Mouse (Mus musculus): ENCODE results near the gene Mtfp1. TPM values are rescaled to one million over a fixed set of nuclear protein-coding genes. Genes with fewer than 3 reads are reported as not detected.
"Not testable (repeated sequence)": the region's sequence is repeated elsewhere in the genome, so short reads cannot be mapped to it uniquely, and the experiment has no call there.

The Mtfp1 gene
- total RNA-seq, 4 experiments from 2014 or later: 128 to 167 (median 148) TPM

DNA sequence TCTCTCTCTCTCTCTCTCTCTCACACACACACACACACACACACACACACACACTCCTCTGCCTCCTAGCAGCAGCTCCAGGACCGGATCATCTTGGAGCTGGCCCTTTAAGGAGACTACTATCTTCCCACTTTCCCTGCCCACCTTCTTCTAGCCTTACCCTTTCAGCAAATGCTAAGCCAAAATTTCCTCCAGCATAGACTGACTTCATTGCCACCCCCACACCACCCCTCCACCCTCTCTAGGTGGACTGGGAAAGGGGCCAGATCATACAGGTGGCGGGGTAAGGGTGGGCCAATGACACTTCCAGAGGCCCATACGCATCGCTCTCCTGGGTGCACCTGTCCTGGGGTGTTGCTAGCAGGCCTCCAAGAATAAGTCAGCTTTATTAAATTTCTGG, 20.2 kb upstream of the Mtfp1 start:
- DNase-seq (ENCODE audit: low spot score): no peak

DNA sequence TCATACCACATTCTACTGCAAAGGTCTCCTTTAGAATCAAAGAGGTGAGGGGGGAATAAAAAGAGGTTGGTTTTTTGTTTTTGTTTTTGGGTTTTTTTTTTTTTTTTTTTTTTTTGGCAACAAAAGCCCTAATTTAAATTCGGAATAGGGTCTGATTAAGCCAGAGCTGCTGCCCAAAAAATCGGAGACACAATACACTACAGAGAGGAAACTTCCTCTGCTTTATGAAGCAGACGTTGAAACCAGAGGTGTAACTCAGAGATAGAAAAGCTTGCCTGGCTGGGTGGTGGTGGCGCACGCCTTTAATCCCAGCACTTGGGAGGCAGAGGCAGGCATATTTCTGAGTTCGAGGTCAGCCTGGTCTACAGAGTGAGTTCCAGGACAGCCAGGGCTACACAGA, 19.3 kb upstream of the Mtfp1 start:
- not testable (repeated sequence) for DNase-seq (ENCODE audit: low spot score)

DNA sequence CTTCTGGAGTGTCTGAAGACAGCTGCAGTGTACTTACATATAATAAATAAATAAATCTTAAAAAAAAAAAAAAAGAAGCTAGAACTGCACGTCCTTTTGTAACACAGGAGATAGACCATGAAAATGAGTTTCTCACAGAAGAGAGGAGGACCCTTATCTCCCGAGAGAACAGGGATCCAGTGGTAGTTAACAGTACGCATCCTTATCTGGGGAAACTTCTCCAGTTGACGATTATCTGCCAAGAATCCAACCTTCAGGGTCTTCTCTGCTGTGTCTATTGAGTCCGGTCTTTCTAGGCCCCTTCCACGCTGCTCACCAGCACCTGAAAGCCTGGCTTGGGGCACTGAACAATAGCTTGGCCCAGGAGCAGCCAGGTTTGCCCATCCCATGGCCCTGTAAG, 18.7 kb upstream of the Mtfp1 start:
- DNase-seq (ENCODE audit: low spot score): no peak

DNA sequence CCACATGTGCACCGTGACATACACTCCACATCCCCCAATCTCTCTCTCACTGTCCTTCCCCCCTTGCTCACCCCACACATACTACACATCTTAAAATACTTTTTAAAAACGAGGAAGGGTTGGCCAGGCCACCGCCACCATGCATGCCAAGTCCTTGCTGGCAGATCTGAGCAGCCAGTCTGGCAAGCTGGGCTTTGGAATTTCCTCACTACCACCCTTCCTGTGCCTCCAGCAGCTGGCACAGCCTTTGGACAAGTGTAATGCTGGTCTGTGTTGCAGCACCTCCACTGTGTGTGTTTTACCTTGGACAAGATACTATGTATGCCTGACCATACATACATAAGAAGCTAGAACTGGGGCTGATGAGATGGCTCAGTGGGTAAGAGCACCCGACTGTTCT, 18.3 kb upstream of the Mtfp1 start:
- no peak for DNase-seq (ENCODE audit: low spot score)

DNA sequence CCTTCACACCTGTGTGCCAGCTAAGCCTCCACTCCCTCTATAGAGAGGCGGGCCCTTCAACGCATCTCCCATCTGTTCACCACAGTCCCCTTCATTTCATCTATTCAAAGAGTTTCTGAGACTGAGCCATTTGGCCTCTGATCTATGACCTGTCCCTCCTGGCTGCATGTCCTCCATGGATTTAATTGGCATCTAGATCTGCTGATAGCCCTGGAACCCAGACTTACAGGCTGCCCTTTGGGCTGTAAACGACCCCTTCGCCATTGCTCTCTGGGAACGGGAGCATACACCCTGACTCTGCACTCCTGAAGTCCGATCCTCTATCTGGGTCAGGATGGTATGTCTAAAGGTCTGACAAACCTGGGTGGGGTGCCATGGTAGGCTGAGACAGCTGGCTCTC, 17.6 kb upstream of the Mtfp1 start:
- DNase-seq (ENCODE audit: low spot score): no peak

DNA sequence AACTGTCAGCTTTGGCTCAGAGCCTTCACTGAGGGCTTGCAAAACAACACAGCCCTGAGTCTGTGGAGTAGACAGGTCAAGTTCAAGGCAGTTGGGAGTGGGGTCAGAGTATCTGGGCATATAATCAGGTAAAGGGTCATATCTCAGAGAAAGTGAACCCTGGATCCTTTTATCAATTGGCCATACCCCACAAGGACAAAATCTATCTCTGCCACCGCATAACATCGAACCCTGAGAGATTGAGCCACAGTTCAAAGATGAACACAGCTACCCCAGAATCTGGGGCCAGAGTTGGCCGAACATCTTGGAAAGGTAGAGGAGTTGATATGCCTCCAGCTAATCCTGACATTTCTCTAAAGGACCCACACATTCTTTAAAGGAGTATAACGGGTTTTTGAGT, 16.8 kb upstream of the Mtfp1 start:
- no peak for DNase-seq (ENCODE audit: low spot score)

DNA sequence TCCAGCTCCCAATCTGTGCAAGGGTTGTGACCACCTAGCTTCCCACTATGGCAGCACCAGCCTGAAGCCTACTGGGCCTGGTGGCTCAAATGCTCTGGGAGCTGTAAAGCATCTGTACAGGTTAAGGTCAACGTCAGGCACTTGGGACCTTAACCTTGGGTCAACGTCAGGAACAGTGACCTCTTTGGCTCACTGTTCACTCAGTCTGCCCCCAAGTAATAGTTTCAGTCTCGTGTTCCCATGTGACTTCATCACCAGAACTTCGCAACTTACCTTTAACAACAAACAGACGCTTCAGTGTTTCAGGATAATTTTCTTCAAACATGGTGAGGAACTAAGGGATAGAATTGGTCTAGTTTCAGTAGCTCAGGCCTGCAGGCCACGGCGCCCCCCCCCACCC, 13.4 kb upstream of the Mtfp1 start:
- DNase-seq (ENCODE audit: low spot score): no peak

DNA sequence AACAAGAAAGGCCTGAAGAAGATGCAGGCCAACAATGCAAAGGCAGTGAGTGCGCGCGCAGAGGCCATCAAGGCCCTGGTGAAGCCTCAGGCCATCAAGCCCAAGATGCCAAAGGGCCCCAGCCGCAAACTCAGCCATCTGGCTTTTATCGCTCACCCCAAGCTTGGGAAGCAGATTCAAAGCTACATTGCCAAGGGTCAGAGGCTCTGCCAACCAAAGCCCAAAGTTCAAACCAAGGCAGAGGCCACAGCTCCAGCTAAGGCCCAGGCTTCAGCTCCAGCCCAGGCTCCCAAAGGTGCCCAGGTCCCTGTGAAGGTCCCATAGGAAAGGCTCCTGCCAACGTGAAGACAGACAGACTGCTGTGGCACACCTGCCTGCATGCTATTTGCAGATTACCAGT, 12.7 kb upstream of the Mtfp1 start:
- not testable (repeated sequence) for DNase-seq (ENCODE audit: low spot score)

DNA sequence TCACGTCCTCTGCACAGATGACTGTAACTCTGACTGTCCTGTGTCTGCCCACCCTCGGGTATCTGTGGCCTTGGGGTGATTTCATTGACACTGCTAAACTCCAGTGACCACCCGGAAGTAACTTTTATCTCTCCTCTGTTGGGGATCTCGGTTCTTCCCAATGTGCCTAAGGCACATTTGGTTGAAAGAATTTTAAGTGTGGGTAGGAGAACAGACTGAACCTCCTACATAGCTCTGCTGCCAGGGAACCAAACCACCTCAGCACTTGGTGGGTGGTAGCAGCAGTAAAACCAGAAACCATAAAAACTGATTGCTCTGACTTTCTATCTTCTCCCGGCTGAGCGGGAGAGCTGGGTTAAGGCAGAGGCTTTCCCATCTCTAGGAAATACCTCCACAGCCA, 10.2 kb upstream of the Mtfp1 start:
- no peak for DNase-seq (ENCODE audit: low spot score)

DNA sequence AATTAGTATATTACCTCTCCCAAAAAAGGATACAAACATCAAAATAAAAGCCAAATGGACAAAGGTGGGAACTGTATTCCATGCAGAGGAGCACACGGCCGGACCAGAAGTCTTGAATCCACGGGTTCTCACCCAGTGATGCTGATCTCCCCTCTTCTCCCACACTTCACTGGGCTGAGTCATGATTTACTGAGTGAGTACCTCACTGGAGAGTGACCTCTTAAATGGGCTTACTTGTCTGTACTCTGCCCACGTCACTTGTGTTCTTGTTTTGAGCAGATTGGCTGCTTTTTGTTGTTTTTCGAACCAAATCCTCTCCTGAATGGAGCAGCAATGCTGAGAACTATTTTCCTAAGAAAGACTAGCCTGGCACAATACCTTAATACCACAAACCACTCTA, 9.7 kb upstream of the Mtfp1 start:
- DNase-seq (ENCODE audit: low spot score): no peak

DNA sequence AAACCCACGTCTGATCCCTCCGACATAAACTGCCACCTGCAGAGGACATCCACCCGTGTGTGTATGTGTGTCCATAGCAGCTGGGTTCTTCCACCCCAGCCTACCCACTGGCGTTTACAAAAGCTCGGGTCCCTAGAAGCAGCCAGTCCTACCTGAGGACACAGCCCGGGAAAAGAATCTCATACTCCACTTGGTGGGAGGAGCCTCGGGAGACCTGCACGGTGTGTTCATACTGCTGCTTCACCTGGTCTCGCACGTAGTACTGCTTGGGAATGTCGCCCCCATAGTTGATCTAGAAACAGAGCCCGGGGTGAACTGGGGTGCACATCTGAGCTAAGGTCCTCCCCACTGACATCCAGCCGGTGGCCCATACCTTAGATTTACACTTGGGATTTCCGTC, 8.3 kb upstream of the Mtfp1 start:
- no peak for DNase-seq (ENCODE audit: low spot score)

DNA sequence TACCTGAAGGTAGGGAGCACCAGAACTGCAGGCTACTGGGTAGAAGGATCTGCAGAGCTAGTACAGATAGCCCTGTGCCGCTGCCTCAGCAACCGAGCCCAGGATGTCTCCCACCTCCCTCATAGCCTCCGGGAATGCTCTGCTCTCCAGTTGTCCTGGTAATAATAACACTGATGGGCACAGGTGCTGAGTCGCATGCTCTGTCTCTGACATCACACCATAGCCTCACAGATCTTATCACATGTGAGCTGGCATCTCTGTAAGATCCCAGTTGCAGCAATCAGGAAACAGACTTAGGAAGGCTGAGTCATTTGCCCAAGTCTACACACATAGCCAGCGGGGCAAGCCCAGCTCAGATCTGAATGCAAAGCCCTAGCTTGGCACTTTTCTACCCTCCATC, 6.6 kb upstream of the Mtfp1 start:
- no peak for DNase-seq (ENCODE audit: low spot score)

DNA sequence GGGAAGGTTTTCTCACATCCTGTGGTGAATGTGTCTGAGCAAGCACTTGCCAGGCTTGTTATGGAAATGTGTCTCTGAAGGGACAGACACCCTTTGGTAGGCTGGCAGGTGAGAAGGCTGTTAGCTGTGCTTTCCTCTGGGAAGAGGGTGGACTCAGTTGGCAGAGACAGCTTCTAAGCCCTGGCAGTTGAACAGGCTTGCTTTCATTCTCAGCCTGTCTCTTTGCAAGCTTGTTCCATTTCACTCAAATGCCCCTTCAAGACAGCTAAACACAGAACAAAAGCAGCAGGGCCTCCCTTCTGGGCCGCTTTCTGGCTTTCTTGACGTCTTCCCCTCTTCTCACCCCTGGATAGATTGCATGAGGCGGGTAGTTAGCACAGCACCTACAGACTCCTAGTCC, 4.2 kb upstream of the Mtfp1 start:
- no peak for DNase-seq (ENCODE audit: low spot score)

DNA sequence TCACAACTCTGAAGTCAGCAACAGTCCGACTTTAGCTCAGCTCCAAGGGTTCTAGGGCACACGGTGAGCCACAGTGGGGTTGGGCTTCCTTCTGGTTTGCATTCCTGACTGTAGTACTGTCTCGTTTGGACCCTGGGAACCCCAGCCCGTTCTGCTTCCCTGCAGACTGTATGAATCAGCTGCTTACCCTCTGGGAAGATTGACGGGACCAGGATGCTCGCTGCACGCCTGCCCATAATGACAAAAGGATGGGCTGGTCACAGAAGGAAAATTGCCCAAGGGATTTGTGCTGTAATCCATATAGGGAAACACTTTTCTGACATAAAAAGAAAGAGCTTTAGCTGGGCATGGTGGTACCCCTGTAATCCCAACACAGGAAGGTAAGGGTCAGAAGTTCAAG, 3.6 kb upstream of the Mtfp1 start:
- no peak for DNase-seq (ENCODE audit: low spot score)

DNA sequence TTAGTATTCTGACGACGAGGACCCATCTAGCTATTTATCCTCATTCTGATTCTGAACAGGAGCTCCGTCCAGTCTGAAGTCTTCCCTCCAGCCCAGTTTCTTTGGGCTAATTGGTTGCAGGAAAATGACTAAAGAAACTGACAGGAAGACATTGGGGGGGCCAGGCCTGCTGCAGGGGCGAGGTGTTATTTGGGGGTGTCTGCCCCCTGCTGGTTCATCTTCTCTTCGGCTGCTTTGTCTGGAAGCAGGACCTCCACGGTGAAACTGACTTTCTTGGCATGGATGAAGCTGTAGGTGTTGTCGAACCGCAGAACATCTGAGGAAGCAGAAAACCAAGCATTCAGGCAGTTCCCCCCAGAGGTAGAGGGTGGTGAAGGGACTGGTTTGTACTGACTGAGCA, 2.9 kb upstream of the Mtfp1 start:
- no peak for DNase-seq (ENCODE audit: low spot score)

DNA sequence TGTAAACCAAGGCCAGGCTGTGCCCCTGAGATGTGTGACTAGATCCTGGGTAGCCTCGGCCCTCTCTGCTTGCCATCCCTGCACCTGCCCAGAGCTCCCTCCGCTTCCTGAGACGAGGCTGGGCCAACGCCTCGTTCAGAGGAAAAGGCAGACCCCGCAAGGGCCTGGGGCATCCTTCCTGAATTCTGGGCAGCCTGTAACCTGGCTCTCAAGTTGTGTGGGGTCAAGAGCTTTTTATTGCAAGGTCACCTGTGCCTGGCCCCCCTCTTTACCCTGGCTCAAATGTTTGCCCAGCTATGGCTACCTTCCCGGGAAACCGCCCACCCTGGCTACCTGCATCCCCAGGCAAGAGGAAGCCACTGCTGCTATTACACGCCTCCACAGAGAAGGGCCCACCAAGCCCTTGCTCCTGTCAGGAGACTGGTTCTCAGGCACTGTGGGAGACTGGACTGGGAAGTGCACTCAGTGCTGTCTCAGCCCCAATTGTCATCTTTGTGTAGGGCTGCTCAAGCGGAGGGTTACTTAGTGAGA, 1.9 kb upstream of the Mtfp1 start:
- peak; percentile 16 for DNase-seq (ENCODE audit: low spot score)

DNA sequence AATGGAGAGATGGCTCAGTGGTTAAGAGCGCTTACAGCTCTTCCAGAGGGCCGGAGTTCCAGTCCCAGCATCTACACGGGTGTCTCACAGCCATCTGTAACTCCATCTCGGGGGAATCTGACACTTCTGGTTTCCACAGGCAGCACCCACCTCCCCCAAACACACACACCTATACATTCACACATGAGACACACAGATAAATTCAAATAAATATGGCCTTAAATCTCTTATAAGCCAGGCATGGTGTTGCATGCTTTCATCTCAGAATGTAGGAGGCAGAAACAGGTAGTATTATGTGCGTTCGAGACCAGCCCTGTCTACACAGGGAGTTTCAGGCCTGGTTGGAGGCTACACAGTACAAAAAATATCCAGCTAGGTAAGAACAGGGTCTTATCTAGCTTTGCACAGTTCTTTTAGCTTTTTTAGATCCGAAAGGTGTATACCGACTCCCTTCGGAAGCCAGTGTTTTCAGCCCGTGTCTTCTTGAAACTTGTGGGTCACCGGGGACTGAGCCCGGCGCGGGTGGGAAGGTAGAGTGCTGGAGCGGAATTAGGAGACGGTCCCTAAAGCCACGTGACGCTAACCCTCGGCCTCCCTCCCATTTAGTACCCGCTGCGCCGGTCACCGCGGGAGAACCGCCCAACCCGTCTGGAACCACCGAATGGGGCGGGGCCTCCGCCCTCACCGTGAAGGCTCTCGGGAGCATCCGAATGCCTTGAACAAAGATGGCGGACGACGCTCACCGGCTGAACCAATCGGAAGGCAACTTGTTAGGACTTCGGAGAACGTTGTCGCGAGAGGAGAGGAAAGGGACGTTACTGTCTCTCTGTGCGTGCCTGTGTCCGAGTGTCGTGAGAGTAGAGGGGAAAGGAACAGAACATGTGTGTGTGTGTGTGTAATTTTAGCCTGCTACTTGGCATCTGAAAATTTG, 1.1 kb upstream of the Mtfp1 start:
- peak; percentile 99 for DNase-seq (ENCODE audit: low spot score)

DNA sequence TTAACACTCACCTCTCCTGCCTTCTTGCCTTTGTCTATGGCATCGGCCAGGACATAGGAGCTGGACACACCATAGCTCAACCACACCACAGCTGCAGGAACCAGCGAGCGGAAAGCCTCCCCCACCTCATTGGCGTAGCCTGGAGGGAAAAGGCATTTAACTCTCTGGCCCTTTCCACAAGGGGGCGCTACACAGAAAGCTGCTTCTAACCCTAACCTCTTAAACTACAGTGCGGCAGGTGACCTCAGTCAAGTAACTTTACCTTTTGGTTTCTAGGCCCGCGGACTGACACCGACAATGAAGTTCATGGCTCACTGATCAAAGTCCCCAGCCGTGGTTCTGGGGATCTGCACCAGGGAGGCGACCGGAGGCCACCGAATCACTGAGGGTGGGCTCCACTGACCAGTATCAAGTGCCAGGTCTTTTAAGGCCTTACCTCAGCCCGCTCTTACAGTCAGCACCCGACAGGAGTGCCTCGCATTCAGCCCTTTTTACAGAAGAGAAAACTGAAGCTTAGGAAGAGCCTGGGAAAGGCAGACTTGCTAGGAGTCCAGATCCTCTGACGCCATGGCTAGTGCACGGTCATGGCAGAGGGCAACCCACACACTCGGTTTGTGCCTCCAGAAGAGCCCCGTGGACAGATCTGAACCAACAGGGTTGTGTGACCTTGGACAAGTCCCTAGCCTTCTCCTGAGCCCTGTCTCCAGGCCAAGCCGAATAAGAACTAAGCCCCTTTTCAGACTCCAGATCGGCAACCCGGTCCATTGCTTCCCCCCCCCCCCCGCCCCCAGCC, 671 bp downstream of the Mtfp1 start:
- DNase-seq (ENCODE audit: low spot score): peak; percentile 48

DNA sequence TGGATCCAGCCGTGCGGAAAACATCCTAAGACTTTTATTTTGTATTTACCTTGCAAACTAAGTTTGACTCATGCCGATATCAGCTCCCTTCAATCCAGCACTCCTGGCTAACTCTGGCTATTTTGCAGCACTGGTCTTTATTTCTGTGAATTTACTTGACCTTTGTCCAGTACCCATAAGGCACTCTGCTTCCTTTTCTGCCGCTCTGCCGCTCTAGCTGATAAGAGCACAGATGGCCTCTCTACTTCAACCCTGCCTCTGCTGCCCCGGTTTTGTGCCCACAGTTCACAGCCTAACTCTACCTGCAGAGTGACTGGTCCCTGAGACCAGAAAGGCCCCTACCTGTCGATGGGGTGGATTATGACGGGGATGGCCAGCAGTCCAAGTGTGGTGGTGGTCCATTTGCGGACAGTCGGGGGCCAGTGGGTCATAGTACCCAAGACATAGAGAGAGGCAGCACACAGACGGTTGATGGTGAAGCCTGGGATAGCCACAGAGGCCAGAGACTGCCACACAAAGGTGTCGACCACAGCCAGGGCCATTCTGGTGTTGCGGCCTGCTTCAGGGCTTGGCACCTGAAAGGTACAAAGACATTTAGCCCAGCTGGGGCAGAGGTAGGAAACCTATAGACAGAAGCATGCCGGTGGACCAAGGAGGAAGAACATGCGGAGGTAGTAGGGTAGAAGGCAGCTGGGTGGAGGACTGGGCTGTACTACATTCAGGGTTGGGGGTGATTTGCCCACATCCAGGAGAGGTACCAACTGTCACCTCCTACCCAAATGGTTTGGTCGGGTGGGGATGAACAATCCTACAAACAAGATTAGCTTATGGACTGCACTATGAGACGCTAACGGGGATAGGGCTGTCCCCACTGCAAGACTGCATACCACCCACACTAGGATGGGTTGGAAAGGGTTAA, 1.5 kb downstream of the Mtfp1 start:
- no peak for DNase-seq (ENCODE audit: low spot score)

DNA sequence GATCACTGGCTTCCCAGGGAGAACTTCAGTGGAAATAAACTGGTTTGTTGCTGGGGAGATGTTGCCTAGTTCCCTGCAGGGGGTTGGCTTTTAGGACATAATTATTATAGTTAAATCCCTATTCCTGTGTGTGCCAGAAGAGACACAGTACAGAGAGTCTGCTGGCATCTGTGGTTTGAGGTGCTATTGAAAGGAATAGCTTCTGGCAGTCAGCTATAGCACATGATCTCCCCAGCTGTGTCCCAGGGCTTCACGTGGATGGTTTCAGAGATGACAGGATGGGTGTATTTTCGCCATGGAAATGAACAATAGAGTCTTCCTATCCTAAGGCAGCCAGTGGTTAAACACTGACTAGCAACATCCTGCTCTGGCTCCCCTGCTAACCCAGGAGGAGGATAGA, 8.0 kb downstream of the Mtfp1 start:
- no peak for DNase-seq (ENCODE audit: low spot score)

DNA sequence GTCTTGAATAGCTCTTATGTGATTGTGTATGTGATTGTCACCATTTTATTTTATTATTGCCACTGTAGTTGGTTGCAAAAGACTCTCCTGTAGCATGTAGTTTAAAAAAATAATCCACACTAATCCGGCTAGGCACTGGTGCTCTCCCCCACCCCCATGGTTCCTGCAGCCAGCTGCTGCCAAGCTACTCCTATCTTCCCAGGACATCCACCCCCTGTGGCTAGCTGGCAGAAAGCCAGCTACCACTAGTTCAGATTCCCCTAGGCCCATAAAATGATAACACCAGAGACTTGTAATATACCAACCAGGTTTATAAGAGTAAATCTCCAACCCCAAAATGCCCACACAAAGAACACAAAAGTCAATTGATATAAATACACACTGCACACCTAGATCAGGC, 9.0 kb downstream of the Mtfp1 start:
- DNase-seq (ENCODE audit: low spot score): no peak

Measured in heart, adult 8-10 months (tissue).